Mouse (Mus musculus) kidney, postnatal 0 days (tissue): ENCODE results near the gene Dtl. TPM values are rescaled to one million over a fixed set of nuclear protein-coding genes. Genes with fewer than 3 reads are reported as not detected.
"Not testable (repeated sequence)": the region's sequence is repeated elsewhere in the genome, so short reads cannot be mapped to it uniquely, and the experiment has no call there.

Experiments used
- ATAC-seq: fragments of 200-750 bp; cut with Nextera tagmentation; replicated peaks from 2 replicates; pipeline ENCODE4 v1.8.0; 2017; ENCODE audit warnings: low read depth, moderate number of reproducible peaks, moderate TSS enrichment, moderate library complexity; ENCODE audit not compliant: low FRiP score
- DNase-seq: peaks from one replicate; pipeline ENCODE4 v3.0.0-alpha.2; 2016; ENCODE audit warnings: low spot score
- H3K27ac ChIP-seq: fragments of 300-500 bp; sonication (generic); 2 replicates; pipeline ENCODE4 v1.5.1; 2014; ENCODE audit warnings: mild to moderate bottlenecking
- H3K27me3 ChIP-seq: fragments of 300-500 bp; sonication (generic); 2 replicates; pipeline ENCODE4 v1.6.1; 2014; ENCODE audit warnings: low read length, mixed read lengths; ENCODE audit not compliant: insufficient read depth
- H3K36me3 ChIP-seq: fragments of 300-500 bp; sonication (generic); 2 replicates; pipeline ENCODE4 v1.6.1; 2014; ENCODE audit warnings: low read length, mixed read lengths; ENCODE audit not compliant: insufficient read depth
- H3K4me1 ChIP-seq: fragments of 300-500 bp; sonication (generic); replicated peaks from 2 replicates; pipeline ENCODE4 v1.6.1; 2014; ENCODE audit warnings: antibody characterized with exemption, low read length, mixed read lengths; ENCODE audit not compliant: insufficient read depth
- H3K4me2 ChIP-seq: fragments of 300-500 bp; sonication (generic); 2 replicates; pipeline ENCODE4 v1.6.1; 2014; ENCODE audit warnings: mild to moderate bottlenecking, low read length, moderate library complexity, mixed read lengths
- H3K4me3 ChIP-seq: fragments of 300-500 bp; sonication (generic); replicated peaks from 2 replicates; pipeline ENCODE4 v1.5.1; 2014; ENCODE audit warnings: low read depth, low read length
- H3K9ac ChIP-seq: fragments of 300-500 bp; sonication (generic); 2 replicates; pipeline ENCODE4 v1.6.1; 2014; ENCODE audit warnings: low read depth, low read length
- H3K9me3 ChIP-seq: fragments of 300-500 bp; sonication (generic); replicated peaks from 2 replicates; pipeline ENCODE4 v1.6.1; 2016; ENCODE audit warnings: low read length, inconsistent platforms, mixed read lengths
- CTCF ChIP-seq: IDR thresholded peaks from 2 replicates; pipeline ENCODE4 v1.5.1; 2016; ENCODE audit warnings: antibody characterized with exemption, low read depth, mild to moderate bottlenecking, moderate library complexity
- WGBS: fragments of 180-500 bp; shearing (Covaris S2); extraction: QIAGEN DNeasy Blood & Tissue Kit; methylation state at CpG from one replicate; pipeline ENCODE4 v1.1.7; 2014; 5-methylcytosine and 5-hydroxymethylcytosine counted together
- polyA plus RNA-seq: library from polyadenylated mRNA; unstranded; fragments of >200 nt; fragmentation: Nextera tagmentation; extraction: Ambion mirVana; gene quantifications from 2 replicates; pipeline ENCODE4 v1.2.1, GENCODE M21; 2015

The Dtl gene
- polyA plus RNA-seq, 1 experiment from 2014 or later, result 16.9 TPM

- ATAC-seq, result no peak
- Histone ChIP-seq H3K4me2 (no peak overlapping the region), H3K9me3 (no peaks in the 10 kb centered on the region), H3K36me3 (no peaks in the 10 kb centered on the region), H3K27me3 (no peaks in the 10 kb centered on the region), H3K9ac (no peak overlapping the region), H3K27ac (no peak overlapping the region), H3K4me3 (no peak overlapping the region), H3K4me1 (no peaks in the 10 kb centered on the region)
- no peak for DNase-seq
- WGBS, result 82% methylated on average over 4 of the region's 4 CpGs
- no peak for TF ChIP-seq CTCF
These were observed 56.4 kb downstream of the Dtl start for GRCm38 (mm10) chr1:191518911-191519310.

GRCm38 (mm10) chr1:191517969-191518368, 57.4 kb downstream of the Dtl start:
- Histone ChIP-seq H3K4me2 (no peak overlapping the region), H3K36me3 (no peaks in the 10 kb centered on the region), H3K9ac (no peak overlapping the region), H3K9me3 (no peaks in the 10 kb centered on the region), H3K4me3 (no peak overlapping the region), H3K27ac (no peak overlapping the region), H3K4me1 (no peaks in the 10 kb centered on the region), H3K27me3 (no peaks in the 10 kb centered on the region)
- no peak for ATAC-seq
- no peak for DNase-seq
- 82% methylated on average over 5 of the region's 5 CpGs for WGBS
- no peak for TF ChIP-seq CTCF

DNA sequence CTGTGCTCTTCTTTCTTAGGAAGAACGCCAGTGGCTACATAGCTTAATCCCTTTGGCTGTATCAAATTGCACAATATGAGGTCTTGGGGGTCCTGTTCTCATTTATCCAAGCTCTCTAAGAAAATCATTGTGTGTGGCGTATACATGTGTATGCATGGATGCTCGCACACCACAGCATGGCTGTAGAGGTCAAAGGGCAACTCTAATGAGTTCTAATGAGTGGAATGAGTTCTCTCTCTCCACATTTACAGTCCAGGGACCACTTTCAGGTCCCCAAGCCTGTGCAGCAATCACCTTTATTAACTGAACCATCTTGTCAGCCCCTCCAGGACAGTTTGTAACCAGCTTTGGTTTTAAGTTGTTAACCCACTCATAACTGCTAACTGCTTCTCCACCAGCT, 58.3 kb downstream of the Dtl start:
- DNase-seq (no peak), ATAC-seq (no peak)
- no peak overlapping the region for H3K4me2 ChIP-seq
- no peaks in the 10 kb centered on the region for H3K4me1 ChIP-seq
- no peaks in the 10 kb centered on the region for H3K9me3 ChIP-seq
- WGBS, result 55% methylated on average over 3 of the region's 3 CpGs
- H3K27ac ChIP-seq, result no peak overlapping the region
- no peak overlapping the region for H3K4me3 ChIP-seq
- no peak overlapping the region for H3K9ac ChIP-seq
- no peaks in the 10 kb centered on the region for H3K36me3 ChIP-seq
- TF ChIP-seq CTCF, result no peak
- H3K27me3 ChIP-seq, result no peaks in the 10 kb centered on the region

DNA sequence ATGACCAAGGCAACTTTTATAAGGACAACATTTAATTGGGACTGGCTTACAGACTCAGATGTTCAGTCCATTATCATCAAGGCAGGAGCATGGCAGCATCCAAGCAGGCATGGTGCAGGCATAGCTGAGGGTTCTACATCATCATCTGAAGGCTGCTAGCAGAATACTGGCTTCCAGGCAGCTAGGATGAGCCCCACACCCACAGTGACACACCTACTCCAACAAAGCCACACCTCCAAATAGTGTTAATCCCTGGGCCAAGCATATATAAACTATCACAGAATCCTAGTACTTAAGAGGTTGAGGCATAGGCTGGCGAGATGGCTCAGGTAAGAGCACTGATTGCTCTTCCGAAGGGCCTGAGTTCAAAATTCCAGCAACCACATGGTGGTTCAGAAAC, 59.0 kb downstream of the Dtl start:
- H3K36me3 ChIP-seq, H3K9me3 ChIP-seq, H3K27me3 ChIP-seq, H3K9ac ChIP-seq, H3K4me2 ChIP-seq, H3K4me1 ChIP-seq, ATAC-seq, H3K4me3 ChIP-seq, H3K27ac ChIP-seq, DNase-seq: not testable (repeated sequence)
- 97% methylated on average over 2 of the region's 2 CpGs for WGBS

GRCm38 (mm10) chr1:191513195-191513594, 62.1 kb downstream of the Dtl start:
- H3K4me2 ChIP-seq, result no peak overlapping the region
- no peaks in the 10 kb centered on the region for H3K9me3 ChIP-seq
- no peak overlapping the region for H3K9ac ChIP-seq
- no peak for TF ChIP-seq CTCF
- H3K4me1 ChIP-seq, result no peaks in the 10 kb centered on the region
- no peaks in the 10 kb centered on the region for H3K27me3 ChIP-seq
- WGBS, result 82% methylated on average over 4 of the region's 4 CpGs
- DNase-seq (no peak), ATAC-seq (no peak)
- H3K4me3 ChIP-seq, result no peak overlapping the region
- no peak overlapping the region for H3K27ac ChIP-seq
- no peaks in the 10 kb centered on the region for H3K36me3 ChIP-seq

DNA sequence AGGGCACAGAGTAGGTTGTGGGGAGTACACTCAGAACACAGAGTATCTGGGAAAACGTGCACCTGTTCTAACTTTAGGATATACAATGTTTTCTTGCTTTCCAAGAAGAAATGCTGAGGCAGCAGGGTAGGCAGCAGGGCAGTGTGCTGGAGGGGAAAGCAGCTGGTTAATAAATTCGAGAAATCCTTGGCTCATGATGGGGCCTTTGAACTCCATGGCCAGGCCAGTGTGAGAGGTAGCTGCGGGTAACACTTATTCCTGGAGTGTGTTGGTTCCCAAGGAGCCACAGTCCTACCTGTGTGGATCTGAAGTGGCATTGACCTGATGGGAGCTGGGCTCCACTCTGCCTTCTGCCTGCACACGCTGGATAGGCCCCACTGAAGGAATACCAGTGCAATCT, 63.0 kb downstream of the Dtl start:
- ATAC-seq (peak; percentile 77; the same call in 1 of the 2 replicates), DNase-seq (no peak)
- WGBS, result 73% methylated on average over 4 of the region's 4 CpGs
- no peak overlapping the region for H3K9ac ChIP-seq
- no peaks in the 10 kb centered on the region; the same call in 1 of the 2 replicates for H3K27me3 ChIP-seq
- no peak for TF ChIP-seq CTCF
- H3K36me3 ChIP-seq, result no peaks in the 10 kb centered on the region
- no peaks in the 10 kb centered on the region for H3K4me1 ChIP-seq
- peak overlapping the region; percentile 28; the same call in 1 of the 2 replicates for H3K27ac ChIP-seq
- no peak overlapping the region for H3K4me2 ChIP-seq
- H3K9me3 ChIP-seq, result no peaks in the 10 kb centered on the region
- H3K4me3 ChIP-seq, result no peak overlapping the region

GRCm38 (mm10) chr1:191511503-191511902, 63.8 kb downstream of the Dtl start:
- Histone ChIP-seq H3K4me1 (no peaks in the 10 kb centered on the region), H3K36me3 (no peaks in the 10 kb centered on the region), H3K27ac (no peak overlapping the region), H3K4me3 (no peak overlapping the region), H3K9ac (no peak overlapping the region), H3K4me2 (no peak overlapping the region), H3K27me3 (no peaks in the 10 kb centered on the region; the same call in 1 of the 2 replicates), H3K9me3 (no peaks in the 10 kb centered on the region)
- 84% methylated on average over 8 of the region's 8 CpGs for WGBS
- ATAC-seq, result no peak
- no peak for TF ChIP-seq CTCF
- no peak for DNase-seq
